Mouse (Mus musculus) embryo, embryonic 10.5 days (tissue): ENCODE measurements around the gene Pcdh9.
A peak's percentile ranks its signal among the peaks of the same experiment; 100 is the strongest.

Source experiments
- DNase-seq: peaks from one replicate; pipeline ENCODE4 v3.0.0-alpha.2; 2015; ENCODE audit warnings: low spot score

Pcdh9 gene

DNA sequence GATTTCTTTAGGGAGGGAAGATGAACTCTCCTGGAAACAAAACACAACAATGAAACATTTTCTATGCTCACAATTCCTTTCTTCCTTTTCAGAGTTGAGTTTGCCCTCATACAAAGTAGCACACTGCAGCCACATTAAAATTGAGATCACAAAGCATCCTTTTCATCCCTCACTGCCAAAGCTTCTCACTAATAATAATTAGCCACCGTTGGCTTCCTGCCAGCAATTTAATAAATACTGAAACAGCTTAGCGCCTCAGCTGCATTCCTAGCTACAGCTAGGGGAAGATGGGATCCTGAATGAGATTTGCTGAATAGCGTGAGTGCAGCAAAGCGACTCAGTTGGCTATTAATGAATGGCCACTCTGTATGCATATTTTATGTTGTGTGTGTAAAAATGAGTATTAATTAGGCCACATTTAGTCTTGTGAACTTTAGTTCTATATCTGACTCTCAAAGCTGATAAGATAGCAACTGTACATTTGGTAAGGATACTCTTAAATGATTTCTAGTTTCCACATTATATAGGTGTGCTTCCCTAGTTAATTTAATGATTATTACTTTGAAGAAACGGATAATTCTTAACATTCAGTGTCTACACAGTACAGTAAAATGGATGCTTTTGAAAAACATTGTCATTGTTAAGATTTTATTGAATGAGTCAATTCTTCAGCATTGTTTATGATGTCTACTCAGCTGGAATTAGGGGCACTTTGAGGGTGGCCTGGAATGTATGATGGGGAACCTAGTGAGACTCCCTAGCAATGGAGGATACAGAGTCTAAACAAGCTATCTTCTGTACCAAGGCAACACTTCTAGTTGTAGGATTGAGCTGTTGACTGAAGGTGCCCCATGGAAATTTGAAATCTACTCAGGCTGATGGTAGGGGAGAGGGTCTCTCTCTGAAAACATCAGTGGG is 881.1 kb downstream of the Pcdh9 start:
- peak; percentile 47 for DNase-seq
